Mouse (Mus musculus) forelimb bud, embryonic 11.5 days (tissue): ENCODE results near the gene Hes3.

Experiments used
- DNase-seq: peaks from one replicate; pipeline ENCODE4 v3.0.0-alpha.2; 2012; ENCODE audit warnings: low read depth, low spot score

Gene Hes3

GRCm38 (mm10) chr4:152305991-152306390 lies 14.5 kb upstream of the Hes3 start:
- DNase-seq: no peak

DNA sequence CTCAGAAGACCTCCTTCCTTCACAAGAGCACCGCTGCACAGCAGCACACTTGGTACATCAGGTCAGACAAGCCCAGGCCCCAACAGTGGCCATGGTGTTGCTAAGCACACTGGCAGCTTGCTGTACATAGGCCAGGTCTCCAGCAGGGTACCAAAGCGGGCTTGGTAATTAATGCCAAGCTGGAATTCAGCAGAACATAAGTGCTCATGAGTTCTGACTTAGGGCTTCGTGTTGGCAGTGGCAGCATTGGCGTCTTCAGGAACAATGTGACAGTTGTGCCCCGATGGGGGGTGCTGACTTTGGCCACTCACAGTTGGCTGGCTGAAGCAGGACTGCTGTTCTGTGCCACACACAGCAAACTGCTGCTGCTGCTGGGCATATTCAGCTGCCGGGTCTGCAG lies 13.2 kb upstream of the Hes3 start:
- DNase-seq: no peak

- DNase-seq: no peak
These were observed 11.7 kb upstream of the Hes3 start for GRCm38 (mm10) chr4:152303172-152303571.

DNA sequence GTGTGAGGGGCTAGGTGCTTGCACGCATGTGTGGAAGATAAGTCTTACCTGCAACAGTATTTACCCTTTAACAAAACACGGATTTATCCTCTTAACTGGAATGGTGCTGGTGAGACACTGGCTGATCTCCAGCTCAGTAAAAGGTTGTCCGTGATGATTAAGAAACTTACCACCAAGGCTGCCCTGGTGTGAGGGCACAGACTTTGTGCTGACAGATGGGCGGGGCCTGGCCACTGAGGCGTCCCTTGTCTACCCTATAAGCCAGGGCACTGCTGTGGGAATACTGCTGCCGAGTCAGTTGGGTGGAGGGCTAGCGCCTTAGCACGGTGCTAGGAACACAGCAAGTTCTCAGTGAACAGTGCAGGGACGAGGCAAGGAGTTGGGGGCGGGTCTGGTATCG lies 10.6 kb upstream of the Hes3 start:
- no peak for DNase-seq

GRCm38 (mm10) chr4:152300375-152300774 lies 8.9 kb upstream of the Hes3 start:
- DNase-seq: no peak

- DNase-seq: no peak
These were observed 7.4 kb upstream of the Hes3 start for GRCm38 (mm10) chr4:152298836-152299235.

GRCm38 (mm10) chr4:152296874-152297861 lies 5.7 kb upstream of the Hes3 start, which contains the start of gene Icmt:
Icmt (plus strand) TSS chr4:152297227.
- peak; percentile 98 for DNase-seq

- DNase-seq: no peak
These were observed 4.9 kb upstream of the Hes3 start for GRCm38 (mm10) chr4:152296371-152296770.

DNA sequence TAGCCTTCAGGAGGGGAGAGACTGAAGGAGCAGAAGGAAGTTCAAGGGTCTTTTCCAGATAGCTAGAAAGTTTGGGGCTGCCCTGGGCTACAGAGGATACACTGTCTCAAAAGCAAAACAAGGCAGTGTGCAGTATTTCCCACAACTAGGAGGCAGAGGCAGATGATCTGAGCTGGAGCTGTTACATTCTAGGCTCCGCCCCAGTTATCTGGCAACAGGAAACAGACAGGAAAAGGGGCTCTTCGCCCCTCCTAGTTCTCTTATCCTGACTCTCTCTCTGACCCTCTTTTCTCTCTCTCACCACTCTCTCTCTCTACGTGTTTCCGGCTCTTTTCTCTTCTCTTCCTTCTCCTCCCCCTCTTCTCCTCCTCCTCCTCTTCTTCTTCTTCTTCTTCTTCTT lies 4.5 kb upstream of the Hes3 start:
- no peak for DNase-seq

- no peak for DNase-seq
These were observed 2.9 kb upstream of the Hes3 start for GRCm38 (mm10) chr4:152294188-152294929.

- DNase-seq: no peak
These were observed 772 bp upstream of the Hes3 start for GRCm38 (mm10) chr4:152292102-152292765.

DNA sequence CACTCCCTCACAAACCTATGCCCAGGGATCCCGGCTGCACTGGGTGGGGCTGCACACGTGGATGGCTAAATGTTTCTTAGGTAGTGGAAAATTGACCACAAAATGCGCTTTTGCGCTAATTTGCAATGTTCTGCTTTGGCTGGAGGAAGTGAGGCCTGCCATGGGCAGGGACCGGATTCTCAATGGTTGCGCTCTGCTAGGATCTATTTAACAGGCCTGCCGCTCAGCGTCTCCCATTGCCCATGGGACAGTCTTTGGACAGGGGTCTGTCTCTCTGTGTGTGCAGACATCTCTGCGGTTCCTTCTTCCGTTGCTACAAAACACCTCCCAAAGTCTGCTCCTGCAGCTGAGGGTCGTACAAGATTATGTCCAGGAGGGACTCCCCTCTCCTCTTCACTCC lies 471 bp downstream of the Hes3 start:
- no peak for DNase-seq

DNA sequence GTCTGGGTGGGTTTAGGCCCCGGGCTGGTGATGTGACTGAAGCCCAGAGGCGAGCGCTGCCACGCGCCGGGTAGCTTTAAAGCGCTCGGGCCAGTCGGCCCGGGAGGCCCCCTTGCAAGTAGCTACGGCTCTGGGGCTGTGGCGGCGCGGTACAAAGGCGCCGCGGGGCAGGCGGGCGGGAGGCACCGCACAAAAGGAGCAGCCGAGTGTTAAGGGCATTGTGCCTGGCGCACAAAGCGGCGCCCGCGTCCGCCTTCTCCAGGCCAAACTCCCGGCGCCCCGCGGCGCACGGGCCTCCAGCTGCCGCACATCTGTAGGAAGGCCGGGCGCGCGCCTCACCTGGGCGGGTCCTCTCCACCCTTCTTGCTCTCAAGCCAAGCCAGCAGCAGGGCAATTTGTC lies 1.1 kb downstream of the Hes3 start:
- no peak for DNase-seq

DNA sequence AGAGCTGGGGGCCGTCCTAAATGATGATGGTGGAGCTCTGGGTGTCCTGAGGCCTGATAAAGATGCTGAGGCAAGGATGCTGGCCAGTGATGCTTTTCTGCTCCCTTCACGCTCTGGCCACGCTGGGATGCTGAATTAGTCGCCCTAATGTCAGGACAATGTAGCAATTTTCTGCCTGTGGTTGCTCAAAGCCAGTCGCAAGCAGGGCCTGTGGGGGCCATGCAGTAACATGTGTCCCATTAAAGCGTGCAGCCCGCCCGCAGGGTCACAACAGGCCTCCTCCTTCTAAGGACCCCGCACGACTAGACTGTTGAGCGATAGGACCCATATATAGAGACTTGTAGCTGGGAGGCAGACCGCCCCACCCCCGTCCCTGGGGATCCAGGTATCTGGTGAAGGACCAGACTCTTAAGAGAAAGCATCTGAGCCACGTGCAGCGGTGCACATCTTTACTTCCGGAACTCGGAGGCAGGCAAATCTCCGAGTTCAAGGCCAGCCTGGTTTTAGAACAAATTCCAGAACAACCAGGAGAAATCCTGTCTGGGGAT lies 3.0 kb downstream of the Hes3 start:
- DNase-seq: no peak

DNA sequence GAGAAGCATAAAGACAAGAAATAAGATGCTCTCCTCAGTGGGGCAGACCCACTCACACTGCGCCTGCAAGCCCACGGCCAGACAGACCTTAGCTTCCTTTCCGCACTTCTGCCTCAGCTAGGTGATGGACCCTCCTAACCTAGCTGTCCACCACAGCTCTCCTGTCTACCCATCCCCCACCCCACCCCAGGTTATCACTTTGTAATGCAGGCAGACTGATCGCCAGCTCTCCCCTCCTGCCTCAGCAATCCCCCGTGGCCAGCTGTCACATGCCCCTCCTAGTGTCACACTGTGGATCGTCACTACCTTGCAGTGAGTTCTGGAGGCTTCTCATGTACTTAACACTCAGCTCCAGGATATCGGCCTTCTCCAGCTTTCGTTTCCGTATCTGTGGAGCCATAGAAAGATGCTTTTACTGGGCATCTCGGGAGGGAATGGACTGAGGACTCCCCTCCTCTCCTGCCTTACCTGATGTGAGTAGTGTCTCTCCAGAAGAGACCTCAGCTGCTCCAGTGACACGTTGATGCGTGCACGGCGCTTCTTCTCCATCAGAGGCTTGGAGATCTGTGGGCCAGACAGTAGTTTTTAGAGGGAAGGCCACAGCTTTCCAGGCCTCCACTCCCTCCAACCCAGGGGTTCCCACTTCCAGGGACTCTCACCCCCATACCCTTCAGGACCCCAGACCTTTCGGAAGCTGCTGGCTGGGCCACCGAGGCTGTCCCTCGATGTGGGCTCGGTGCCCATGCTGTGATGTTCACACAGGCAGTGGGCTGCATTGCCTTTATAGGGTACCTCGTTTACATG lies 3.9 kb downstream of the Hes3 start:
- DNase-seq: no peak

DNA sequence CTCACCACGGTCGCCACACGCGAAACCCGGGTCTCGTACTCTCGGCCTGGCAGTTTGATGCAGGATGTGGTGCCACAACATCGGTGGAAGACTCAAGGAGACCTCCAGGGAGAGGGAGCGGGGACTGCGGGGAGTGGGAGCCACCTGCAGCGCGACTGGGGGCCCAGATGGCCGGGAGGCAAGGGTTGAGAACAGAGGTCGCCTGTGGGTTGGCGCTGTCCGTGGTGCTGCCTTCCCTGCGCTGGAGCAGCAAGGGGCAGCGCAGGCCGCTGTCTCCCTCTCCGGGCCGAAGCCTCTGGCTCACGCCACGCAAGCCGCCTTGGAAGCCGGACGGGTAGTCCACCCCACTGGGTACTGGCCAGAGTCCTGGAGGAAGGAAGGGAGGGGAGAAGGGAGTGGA lies 4.6 kb downstream of the Hes3 start:
- DNase-seq: peak; percentile 69

GRCm38 (mm10) chr4:152286183-152286582 lies 5.3 kb downstream of the Hes3 start:
- no peak for DNase-seq

DNA sequence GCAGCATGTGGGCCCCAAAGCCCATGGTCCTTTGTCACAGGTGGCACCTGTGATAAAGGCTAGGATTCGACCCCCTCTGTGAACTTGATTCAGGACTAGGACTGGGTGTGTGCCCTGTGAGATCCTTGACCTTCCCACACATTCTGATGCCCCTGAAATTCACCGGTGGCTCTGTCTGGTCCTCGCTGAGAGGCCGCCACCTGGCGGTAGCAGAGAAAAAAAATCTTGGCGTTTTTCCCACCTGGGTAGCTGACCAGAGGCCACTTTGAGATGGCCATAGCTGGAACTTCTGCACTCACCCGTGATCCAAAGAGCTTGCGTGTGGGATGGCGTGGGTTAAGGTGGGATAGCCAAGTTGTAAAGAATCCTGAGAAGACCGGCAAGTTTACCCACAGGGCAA lies 6.0 kb downstream of the Hes3 start:
- peak; percentile 49 for DNase-seq

DNA sequence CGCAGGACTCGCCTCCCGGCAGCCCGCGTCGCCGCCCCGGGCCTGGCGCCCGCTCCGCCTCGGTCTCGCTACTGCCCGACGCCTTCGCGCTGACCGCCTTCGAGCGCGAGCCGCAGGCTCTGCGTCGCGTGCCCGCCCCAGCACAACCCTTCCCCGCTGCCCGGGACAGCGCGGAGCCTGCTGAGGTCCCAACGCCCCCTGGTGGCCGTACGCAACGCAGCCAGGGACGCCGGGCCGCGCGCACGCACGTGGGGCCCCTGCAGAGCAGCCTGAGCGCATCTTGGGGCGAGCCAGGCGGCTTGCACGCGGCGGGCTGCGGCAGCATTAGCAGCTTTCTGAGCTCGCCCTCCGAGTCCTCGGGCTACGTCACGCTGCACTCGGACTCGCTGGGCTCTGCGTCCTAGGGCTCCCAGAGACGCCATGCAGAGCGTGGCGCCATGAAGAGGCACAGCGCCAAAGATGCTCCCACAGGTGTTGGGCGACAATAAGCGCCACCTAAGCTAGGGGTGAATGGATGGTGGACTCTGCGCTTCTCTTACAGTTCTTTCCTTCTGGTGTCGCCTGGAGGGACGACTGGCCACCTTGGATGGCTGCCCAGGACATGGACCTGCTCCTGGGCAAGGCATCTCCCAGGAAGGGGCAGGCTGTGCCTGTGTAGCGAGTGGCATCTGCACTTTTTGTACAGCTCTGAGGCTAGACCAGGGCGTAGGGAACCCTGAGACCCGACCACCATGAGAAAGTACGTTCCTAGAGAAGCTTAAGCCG lies 8.1 kb downstream of the Hes3 start:
- peak; percentile 79 for DNase-seq

DNA sequence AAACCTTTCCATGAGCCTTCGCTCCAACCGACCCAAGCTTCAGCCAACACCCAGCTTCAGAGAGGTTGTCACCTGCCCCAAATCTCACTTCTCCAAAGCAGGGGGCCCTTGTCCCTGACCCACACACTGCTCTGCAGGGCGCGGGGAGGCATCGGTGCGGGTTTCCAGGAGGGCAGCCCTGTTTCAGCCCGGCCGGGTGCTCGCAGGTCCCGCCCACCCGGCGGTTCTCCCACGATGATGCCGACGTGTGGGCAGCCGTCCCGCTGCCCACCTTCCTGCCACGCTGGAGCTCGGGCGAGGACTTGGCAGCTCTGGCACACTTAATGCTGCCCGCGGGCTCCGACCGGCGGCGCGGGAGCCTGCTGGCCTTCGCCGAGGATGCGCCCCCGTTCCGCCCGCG lies 8.7 kb downstream of the Hes3 start:
- no peak for DNase-seq
